Mouse (Mus musculus) intestine, embryonic 14.5 days (tissue): ENCODE results near the gene Synpo2. TPM values are rescaled to one million over a fixed set of nuclear protein-coding genes. Genes with fewer than 3 reads are reported as not detected.
A peak's percentile ranks its signal among the peaks of the same experiment; 100 is the strongest.

ENCODE experiments used
- ATAC-seq: fragments of 200-750 bp; cut with Nextera tagmentation; replicated peaks from 2 replicates; pipeline ENCODE4 v1.8.0; 2017; ENCODE audit warnings: low read depth, moderate number of reproducible peaks, moderate TSS enrichment, moderate library complexity; ENCODE audit not compliant: low FRiP score, low TSS enrichment
- DNase-seq: peaks from one replicate; pipeline ENCODE4 v3.0.0-alpha.2; 2018; ENCODE audit warnings: low spot score
- H3K27ac ChIP-seq: fragments of 300-500 bp; sonication (generic); 2 replicates; pipeline ENCODE4 v1.5.1; 2014; ENCODE audit warnings: low read depth, mild to moderate bottlenecking, control low read depth
- H3K27me3 ChIP-seq: fragments of 300-500 bp; sonication (generic); replicated peaks from 2 replicates; pipeline ENCODE4 v1.6.1; 2014; ENCODE audit warnings: low read length, control low read depth; ENCODE audit not compliant: control insufficient read depth, insufficient read depth
- H3K36me3 ChIP-seq: fragments of 300-500 bp; sonication (generic); 2 replicates; pipeline ENCODE4 v1.6.1; 2014; ENCODE audit warnings: low read length, control low read depth; ENCODE audit not compliant: control insufficient read depth, insufficient read depth
- H3K4me1 ChIP-seq: fragments of 300-500 bp; sonication (generic); replicated peaks from 2 replicates; pipeline ENCODE4 v1.6.1; 2014; ENCODE audit warnings: low read length, control low read depth, mixed read lengths; ENCODE audit not compliant: control insufficient read depth, insufficient read depth
- H3K4me2 ChIP-seq: fragments of 300-500 bp; sonication (generic); 2 replicates; pipeline ENCODE4 v1.6.1; 2014; ENCODE audit warnings: low read length
- H3K4me3 ChIP-seq: fragments of 300-500 bp; sonication (generic); 2 replicates; pipeline ENCODE4 v1.5.1; 2014; ENCODE audit warnings: low read depth, low read length, control low read depth, mixed read lengths
- H3K9ac ChIP-seq: fragments of 300-500 bp; sonication (generic); 2 replicates; pipeline ENCODE4 v1.6.1; 2014; ENCODE audit warnings: mild to moderate bottlenecking, low read length
- H3K9me3 ChIP-seq: fragments of 300-500 bp; sonication (generic); 2 replicates; pipeline ENCODE4 v1.6.1; 2016; ENCODE audit warnings: low read length, control low read depth; ENCODE audit not compliant: control insufficient read depth
- WGBS: fragments of 180-500 bp; shearing (Covaris S2); extraction: QIAGEN DNeasy Blood & Tissue Kit; methylation state at CpG from one replicate; pipeline ENCODE4 v1.1.7; 2014; 5-methylcytosine and 5-hydroxymethylcytosine counted together
- polyA plus RNA-seq: library from polyadenylated mRNA; unstranded; fragments of >200 nt; fragmentation: Nextera tagmentation; extraction: Ambion mirVana; gene quantifications from 2 replicates; pipeline ENCODE4 v1.2.1, GENCODE M21; 2014

The Synpo2 gene
- polyA plus RNA-seq, 1 experiment from 2014 or later: 56.2 TPM

GRCm38 (mm10) chr3:123168815-123169214 is 67.1 kb downstream of the Synpo2 start:
- Histone ChIP-seq H3K4me3 (no peak overlapping the region), H3K4me1 (peaks cover 26% of the 10 kb centered on the region), H3K9me3 (no peaks in the 10 kb centered on the region), H3K27ac (no peak overlapping the region), H3K9ac (no peak overlapping the region), H3K36me3 (no peaks in the 10 kb centered on the region), H3K4me2 (no peak overlapping the region), H3K27me3 (no peaks in the 10 kb centered on the region)
- WGBS: 8% methylated on average over 5 of the region's 5 CpGs
- ATAC-seq: no peak
- DNase-seq: peak; percentile 71

GRCm38 (mm10) chr3:123166450-123166849 is 69.5 kb downstream of the Synpo2 start:
- no peaks in the 10 kb centered on the region for H3K27me3 ChIP-seq
- DNase-seq: no peak
- H3K4me2 ChIP-seq: no peak overlapping the region
- H3K4me3 ChIP-seq: no peak overlapping the region
- no peaks in the 10 kb centered on the region for H3K9me3 ChIP-seq
- ATAC-seq: no peak
- H3K36me3 ChIP-seq: no peaks in the 10 kb centered on the region
- no peak overlapping the region for H3K9ac ChIP-seq
- H3K4me1 ChIP-seq: peaks cover 50% of the 10 kb centered on the region
- H3K27ac ChIP-seq: no peak overlapping the region
- WGBS: 63% methylated on average over 5 of the region's 5 CpGs

- no peaks in the 10 kb centered on the region for H3K9me3 ChIP-seq
- H3K4me2 ChIP-seq: no peak overlapping the region
- ATAC-seq: no peak
- no peak overlapping the region for H3K9ac ChIP-seq
- WGBS: 38% methylated on average over 1 of the region's 1 CpGs
- no peaks in the 10 kb centered on the region for H3K36me3 ChIP-seq
- no peak overlapping the region for H3K4me3 ChIP-seq
- no peaks in the 10 kb centered on the region for H3K27me3 ChIP-seq
- DNase-seq: no peak
- H3K27ac ChIP-seq: peak overlapping the region; percentile 64
- peaks cover 49% of the 10 kb centered on the region for H3K4me1 ChIP-seq
These were observed 71.8 kb downstream of the Synpo2 start for GRCm38 (mm10) chr3:123164183-123164582.

GRCm38 (mm10) chr3:123163192-123163523 is 72.8 kb downstream of the Synpo2 start:
- WGBS: 25% methylated on average over 4 of the region's 4 CpGs
- Histone ChIP-seq H3K27ac (peak overlapping the region; percentile 93), H3K4me3 (no peak overlapping the region), H3K27me3 (no peaks in the 10 kb centered on the region), H3K9me3 (no peaks in the 10 kb centered on the region), H3K4me1 (peaks cover 49% of the 10 kb centered on the region), H3K4me2 (no peak overlapping the region), H3K9ac (no peak overlapping the region), H3K36me3 (no peaks in the 10 kb centered on the region)
- peak; percentile 58 for ATAC-seq
- peak; percentile 64 for DNase-seq

- Histone ChIP-seq H3K4me2 (0 out of 2 replicates have a peak overlapping the region, but pooled peaks have one; percentile 11), H3K4me3 (no peak overlapping the region), H3K27ac (peak overlapping the region; percentile 93), H3K9me3 (no peaks in the 10 kb centered on the region), H3K9ac (peak overlapping the region; percentile 17; the same call in 1 of the 2 replicates), H3K36me3 (no peaks in the 10 kb centered on the region), H3K4me1 (peaks cover 49% of the 10 kb centered on the region), H3K27me3 (no peaks in the 10 kb centered on the region)
- DNase-seq: no peak
- ATAC-seq: peak; percentile 46
- WGBS: 20% methylated on average over 6 of the region's 6 CpGs
These were observed 73.4 kb downstream of the Synpo2 start for GRCm38 (mm10) chr3:123162289-123163191.

- H3K27ac ChIP-seq: no peak overlapping the region
- DNase-seq: peak; percentile 72
These were observed 75.2 kb downstream of the Synpo2 start for GRCm38 (mm10) chr3:123160792-123161191.

GRCm38 (mm10) chr3:123159139-123159824 is 76.7 kb downstream of the Synpo2 start:
- no peak for ATAC-seq
- Histone ChIP-seq H3K27me3 (no peaks in the 10 kb centered on the region), H3K9ac (no peak overlapping the region), H3K4me2 (no peak overlapping the region), H3K9me3 (no peaks in the 10 kb centered on the region), H3K4me3 (no peak overlapping the region), H3K27ac (no peak overlapping the region), H3K36me3 (no peaks in the 10 kb centered on the region), H3K4me1 (peaks cover 36% of the 10 kb centered on the region)
- no peak for DNase-seq
- 34% methylated on average over 9 of the region's 9 CpGs for WGBS

More at GRCm38 (mm10) chr3:123160792-123161191, 75.2 kb downstream of the Synpo2 start:
- peaks cover 47% of the 10 kb centered on the region for H3K4me1 ChIP-seq
- no peak overlapping the region for H3K9ac ChIP-seq
- H3K36me3 ChIP-seq: no peaks in the 10 kb centered on the region
- 17% methylated on average over 4 of the region's 4 CpGs for WGBS
- H3K4me2 ChIP-seq: no peak overlapping the region
- H3K27me3 ChIP-seq: no peaks in the 10 kb centered on the region
- no peak for ATAC-seq
- H3K4me3 ChIP-seq: no peak overlapping the region
- no peaks in the 10 kb centered on the region for H3K9me3 ChIP-seq

- Histone ChIP-seq H3K36me3 (no peaks in the 10 kb centered on the region), H3K4me1 (peaks cover 32% of the 10 kb centered on the region), H3K9me3 (no peaks in the 10 kb centered on the region), H3K27me3 (no peaks in the 10 kb centered on the region), H3K4me2 (no peak overlapping the region), H3K4me3 (no peak overlapping the region), H3K9ac (no peak overlapping the region), H3K27ac (no peak overlapping the region; the same call in 1 of the 2 replicates)
- ATAC-seq: no peak
- WGBS: 36% methylated on average over 6 of the region's 6 CpGs
- DNase-seq: no peak
These were observed 77.4 kb downstream of the Synpo2 start for GRCm38 (mm10) chr3:123158579-123158978.
